Mouse (Mus musculus) skeletal muscle tissue, adult 2 months (tissue): ENCODE data around the gene Sec22c.

Experiments used
- DNase-seq: peaks from one replicate; pipeline ENCODE4 v3.0.0-alpha.2; 2012; ENCODE audit warnings: low read depth, low spot score

Sec22c gene

DNA sequence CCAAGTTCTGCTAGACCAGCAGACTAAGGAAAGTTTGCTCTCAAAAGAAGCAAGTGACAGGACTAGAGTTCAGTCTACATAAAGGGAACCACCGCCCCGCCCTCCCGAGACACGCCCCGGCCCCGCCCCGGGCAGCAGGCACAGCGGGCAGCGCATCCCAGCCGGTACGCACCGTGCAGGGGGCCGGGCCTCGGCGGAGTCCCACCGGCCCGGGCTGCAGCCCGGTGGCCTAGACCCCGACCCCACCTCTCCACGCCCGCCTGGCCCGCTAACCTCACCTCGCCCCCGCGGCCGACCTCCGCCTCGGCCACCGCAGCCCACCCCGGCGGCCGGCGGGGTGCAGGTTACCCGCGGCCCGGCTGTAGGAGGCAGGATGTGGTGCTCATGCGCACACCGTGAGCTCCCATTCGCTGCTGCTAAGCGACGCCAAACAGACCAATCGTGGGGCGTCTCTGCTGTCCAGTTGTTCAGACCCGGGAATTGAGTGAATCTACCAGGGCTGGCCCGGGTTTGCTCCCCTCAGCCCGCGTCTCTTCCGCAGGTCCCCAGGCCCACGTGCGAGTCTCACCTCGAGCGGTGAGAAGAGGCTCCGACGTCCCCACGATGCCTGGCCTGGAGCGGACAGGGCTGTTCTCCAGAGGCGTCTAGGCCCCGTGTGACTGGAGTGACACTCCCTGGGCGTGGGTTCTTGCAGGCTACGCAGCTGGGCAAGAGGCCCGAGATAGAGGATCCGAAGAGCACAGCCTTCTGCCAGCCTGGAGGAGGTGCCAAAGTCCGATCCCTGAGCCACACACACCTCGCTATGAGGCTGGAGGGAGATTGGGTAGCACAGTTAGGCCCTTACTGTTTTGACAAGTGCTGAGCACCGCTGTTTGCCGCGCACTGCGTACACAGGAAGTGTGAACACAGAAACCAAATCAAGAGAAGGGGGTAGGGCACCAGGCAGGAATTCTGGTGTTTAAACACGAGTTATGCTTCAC, at the start of gene Sec22c:
Gene Sec22c, minus strand, starts transcription at position 845 of the 980 bp plus-strand sequence.
- peak; percentile 91 for DNase-seq

DNA sequence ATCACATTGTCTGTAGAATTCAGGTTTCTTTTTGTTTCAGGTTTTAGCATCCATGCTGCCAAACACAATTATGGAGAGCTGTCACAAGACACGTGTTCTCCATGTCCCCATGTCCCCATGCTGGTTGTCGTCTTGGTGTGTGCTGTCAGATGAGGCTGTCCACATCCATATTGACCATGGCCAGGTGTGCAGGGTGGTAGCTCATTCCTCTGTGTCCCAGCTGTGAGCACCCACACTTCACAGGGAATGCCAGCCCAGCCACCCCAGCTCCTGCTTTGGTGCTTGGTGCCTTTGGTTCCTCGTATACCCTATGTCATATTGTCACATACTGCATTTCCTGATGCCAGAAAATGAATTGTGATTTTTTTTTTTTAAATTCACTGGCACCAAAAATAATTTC, 49.3 kb upstream of the Sec22c start:
- no peak for DNase-seq

DNA sequence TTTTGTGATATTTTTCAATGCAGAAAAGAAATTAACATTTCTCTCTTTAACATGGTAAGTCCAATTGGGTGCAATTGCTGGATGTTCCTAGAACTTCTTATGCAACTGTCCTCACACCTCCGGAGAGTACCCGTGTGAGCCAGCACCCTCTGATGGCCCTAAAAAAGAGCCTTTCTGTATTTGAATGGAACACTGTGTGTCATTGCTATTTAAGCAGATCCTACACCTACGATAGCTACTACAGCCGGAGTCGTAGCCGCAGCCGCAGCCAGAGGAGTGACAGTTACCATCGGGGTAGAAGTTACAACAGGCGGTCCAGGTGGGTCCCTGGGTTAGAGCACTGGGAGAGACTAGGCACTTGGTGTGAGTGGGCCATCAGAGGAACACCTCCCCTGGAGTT, 47.5 kb upstream of the Sec22c start:
- DNase-seq: no peak

DNA sequence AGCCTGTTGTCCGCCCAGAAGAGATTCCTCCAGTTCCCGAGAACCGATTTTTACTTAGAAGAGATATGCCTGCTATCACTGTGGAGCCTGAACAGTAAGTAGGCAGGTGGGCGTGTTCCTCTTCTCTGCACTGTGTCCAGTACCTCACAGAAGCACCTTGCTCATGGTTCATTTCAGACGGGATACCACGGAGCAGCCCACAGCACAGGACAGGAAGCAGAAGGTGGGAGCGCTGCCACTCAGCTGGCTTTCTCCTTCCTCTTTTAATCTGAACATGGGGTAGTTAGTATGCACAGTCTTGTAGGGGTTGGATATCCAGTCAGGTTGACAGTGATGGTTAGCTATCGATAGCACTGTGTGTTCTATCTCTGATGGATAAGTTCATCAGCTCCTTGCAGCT, 38.8 kb upstream of the Sec22c start:
- DNase-seq: no peak

DNA sequence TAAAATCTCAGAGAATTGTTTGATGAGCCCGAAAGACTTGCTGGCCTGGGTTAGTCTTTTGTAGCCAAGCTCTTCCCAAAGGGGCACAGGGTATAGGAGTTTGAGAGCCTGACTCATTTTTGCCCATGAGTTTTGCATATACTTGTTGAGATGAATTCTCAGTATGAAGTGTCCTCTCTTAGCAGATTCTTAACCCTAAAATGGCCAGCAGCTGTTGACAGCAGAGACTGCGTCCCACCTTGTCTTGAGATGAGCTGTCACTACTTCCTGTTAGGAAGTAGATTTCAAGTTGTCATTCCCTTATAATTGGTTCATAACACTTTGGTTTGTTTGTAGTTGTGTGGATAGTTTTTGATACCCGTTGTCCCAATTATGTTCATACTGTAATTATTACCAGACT, 35.9 kb upstream of the Sec22c start:
- DNase-seq: no peak

DNA sequence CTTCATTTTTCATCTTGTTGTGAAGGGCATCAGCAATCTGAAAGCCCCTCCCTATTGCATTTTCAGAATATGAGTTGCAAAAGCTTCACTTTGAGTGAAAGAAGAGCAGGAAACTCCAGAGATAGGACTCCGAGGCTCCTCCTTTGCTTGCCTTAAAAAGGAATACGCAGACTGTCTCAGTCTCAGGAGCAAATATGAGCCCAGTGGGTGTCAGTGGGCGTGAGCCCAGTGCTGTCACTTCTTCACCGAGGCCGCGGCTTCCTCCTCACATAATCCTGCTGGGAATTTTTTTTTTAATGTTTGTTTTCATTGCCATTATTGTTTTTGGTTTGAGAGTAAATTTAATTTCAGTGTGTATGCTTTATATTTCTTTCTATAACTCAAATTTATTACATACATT, 35.2 kb upstream of the Sec22c start:
- no peak for DNase-seq

DNA sequence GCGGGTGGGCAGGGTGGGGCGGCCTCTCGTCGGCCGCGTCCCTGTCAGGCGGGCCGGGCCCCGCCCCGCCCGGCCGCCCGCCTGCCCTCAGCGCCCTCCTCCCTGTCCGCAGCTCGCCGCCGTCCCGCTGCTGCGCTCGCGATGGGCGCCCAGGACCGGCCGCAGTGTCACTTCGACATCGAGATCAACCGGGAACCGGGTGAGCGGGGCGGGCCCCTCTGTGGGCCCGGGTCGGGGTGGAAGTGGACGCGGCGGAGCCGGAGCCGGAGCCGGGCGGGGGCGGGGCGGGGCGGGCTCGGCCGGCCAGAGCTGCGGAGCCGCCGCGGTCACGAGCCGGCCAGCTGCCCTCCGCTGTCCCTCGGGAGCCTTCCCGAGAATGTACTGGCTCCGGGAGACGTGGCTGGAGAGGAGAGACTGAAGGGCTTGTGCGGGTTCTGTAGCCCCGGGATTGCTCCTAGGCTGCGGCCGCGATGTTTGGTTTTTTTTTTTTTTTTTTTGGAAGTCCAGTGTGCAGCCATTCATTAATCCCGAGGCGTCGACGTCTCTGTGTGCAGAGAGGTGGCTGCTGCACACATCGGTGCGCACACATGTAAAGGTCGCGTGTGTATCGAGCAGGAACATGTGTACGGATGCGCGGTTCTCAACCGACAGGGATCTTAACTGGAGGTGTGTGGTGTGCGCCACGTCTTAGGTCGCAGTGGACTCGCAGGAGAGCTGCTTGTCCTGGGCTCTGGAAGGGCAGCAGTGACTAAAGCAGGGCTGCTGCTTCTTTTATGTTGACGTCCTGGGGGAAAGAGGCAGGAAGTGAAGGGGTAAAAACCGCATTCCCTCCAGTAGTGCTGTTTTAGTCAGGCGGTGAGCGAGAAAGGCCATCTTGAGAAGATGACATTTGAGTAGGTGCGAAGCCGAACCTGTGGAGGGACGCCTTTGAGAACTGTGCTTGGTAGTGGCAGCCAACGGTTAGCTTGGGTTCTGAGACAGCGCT, 14.3 kb upstream of the Sec22c start:
- DNase-seq: peak; percentile 59

DNA sequence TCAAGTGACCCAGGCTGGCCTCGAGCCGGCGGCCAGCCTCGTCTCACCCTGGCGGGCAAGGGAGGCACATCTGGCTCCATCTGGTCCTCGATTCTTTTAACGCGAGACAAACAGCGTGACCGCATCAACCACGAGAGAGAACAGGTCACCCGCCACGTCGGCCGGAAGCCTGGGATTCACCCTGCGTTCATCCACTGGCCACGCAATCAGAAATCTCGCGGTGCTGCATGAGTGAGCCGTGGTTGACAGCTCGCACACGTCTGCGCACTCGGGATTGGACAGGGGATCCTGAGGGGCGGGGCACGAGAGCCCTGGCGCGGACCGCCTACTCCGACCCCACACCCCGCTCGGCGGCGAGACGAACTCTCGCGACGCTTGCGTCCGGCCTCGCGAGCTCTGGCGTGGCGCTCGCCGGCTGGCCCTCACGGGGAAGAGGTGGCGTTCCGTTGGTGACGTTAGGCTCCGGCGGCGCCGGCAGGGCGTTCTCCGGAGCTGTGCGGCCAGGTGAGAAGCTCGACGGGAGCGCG, 13.6 kb upstream of the Sec22c start, which contains the start of gene Nktr:
Gene Nktr, plus strand, starts transcription at position 378 of the 527 bp plus-strand sequence.
- DNase-seq: peak; percentile 99

DNA sequence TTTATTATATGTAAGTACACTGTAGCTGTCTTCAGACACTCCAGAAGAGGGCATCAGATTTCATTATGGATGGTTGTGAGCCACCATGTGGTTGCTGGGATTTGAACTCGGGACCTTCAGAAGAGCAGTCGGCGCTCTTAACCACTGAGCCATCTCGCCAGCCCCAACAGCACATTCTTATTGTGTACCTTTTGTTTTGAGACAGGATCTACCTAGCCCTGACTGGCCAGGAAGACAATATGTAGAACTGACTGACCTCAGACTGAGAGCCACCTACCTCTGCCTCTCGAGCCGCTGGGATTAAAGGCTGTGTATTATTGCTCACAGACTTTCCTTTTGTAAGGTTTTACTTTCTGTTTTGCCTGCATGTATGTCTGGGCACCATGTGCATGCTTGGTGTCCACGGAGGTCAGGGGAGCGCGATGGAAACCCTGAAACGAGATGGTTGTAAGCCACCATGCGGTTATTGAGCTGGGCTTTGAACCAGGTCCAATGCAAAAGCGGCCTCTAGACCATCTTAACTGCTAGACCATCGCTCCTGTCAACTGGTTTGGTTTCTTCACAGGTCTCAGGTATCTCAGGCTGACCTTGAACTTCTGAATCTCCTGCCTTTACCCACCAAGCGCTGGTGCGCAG, 12.9 kb upstream of the Sec22c start:
- no peak for DNase-seq

DNA sequence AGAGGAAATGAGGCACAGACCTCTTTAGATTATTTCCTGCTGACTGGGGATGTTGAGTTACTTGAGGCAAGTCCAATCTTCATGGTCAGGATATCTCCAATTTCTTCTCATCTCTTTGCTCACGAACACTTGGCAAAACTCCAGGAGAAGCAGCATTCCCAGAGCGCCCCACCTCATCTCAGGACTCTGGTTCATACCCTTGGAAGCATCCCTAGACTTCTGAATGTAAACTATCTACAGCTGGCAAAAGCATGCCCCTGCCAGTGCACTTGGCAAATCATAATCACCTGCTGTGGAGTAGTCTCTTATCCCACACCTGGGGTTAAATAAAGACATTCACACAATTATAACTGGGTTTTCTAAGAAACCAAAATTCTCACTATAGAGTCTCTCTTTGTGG, 11.8 kb upstream of the Sec22c start:
- no peak for DNase-seq

DNA sequence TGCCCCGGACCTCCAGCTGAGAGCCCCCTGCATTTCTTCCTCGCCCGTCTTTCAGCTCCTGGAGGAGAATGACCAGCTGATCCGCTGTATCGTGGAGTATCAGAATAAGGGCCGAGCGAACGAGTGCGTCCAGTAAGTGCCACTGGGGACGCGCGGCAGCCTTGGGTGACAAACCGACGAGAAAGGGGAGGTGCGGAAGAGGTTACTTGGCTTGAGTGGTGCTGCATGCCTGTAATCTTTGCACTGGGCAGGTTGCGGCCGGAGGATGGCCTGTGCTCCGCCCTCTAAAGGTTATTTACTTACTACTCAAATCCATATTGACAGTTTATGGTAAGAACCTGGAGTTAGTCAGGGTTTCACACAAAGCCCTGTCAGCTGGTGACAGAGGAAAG, 5.3 kb upstream of the Sec22c start:
- DNase-seq: no peak

DNA sequence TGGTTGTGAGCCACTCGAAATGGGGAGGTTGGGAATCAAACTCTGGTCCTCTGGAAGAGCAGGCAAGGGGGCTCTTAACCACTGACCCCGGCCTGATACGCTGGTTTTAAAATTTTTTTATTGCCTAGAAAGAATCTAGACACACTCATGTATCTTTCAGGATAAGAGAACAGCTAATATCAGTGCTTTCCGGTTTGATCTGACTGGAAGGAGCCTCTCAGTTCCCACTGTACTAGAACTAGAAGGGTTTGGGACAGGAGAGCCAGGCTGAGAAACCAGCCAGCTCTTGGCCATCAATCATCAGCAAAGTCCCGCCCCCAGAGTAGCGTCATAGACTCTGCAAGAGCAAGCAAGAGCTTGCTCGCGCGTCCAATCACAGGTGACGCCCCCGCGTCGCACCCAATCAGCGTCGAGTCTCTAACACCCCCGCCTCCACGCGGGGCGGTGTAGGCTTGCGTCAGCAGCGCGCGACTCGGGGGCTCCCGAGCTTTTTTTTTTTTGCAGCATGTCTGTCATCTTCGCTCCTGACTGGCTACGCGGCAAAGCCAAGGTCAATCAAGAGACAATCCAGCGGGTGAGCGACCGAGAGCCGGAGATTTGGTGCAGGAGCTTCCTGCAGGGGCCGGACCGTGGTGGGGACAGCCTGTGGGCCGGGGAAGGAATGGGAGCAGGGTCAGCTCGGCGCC, 4.8 kb upstream of the Sec22c start, which contains the start of gene Ss18l2:
Gene Ss18l2, plus strand, starts transcription at position 432 of the 686 bp plus-strand sequence.
- DNase-seq: peak; percentile 100

DNA sequence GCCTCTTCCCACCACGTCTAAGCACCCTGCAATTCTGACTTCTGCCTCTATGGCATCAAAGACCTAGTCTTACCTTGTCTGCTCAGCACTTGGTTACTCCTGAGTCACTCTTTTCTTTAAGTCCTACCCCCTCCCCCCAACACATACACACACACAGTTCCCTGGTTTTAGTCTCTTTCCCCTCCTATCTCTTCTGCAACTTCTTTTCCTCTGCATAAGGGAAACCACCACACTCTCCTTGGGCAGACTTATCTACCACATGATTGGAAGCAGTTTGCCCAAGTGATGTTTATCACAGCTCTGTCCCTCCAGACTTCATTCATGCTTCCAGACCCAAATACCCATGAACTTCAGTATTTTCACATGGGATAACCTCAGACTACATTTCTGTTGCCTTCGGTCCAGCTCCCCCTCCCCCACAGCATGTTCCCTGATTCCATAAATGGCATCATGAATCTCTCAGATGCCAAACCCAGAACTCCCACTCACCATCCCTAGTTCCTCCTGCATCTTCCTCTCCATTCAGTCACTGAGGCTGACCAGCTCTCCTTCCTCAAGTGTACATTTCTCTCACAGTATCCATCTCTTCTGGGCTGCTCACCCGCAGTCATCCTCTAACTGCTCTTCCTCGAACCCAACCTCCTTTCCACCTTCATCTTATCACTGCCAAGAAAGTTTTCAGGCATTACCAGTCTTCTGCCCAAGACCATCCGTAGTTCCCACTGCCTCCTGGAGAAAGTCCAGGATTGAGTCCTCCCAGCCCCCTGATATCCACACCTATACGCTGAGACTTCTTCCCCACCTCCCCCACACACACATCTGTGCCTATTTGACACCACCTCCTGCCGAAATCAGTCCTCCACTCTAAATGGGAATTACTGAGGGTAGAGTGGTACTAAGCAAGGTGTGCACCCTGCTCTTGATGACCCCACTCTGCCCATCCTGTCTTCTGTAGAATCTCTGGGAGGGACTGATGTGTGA, 3.5 kb upstream of the Sec22c start:
- no peak for DNase-seq

DNA sequence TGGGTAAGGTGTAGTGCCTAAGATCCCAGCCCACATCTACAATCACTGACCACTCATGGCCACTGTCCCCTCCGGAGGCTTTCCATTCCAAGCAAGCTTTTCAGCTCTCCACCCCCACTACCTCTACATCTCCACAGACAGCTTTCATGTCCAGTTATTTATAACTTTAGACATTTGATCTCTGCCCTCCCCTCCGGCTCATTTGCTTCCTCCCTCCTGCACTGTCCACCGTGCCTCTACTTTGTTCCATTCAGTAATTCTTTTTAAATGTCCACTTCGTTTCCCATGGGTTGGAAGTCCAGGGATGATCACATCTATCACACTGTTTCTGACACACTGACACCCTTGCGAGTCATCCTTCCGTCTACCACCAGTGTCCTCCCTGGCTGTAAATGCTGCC, 2.5 kb upstream of the Sec22c start:
- no peak for DNase-seq

DNA sequence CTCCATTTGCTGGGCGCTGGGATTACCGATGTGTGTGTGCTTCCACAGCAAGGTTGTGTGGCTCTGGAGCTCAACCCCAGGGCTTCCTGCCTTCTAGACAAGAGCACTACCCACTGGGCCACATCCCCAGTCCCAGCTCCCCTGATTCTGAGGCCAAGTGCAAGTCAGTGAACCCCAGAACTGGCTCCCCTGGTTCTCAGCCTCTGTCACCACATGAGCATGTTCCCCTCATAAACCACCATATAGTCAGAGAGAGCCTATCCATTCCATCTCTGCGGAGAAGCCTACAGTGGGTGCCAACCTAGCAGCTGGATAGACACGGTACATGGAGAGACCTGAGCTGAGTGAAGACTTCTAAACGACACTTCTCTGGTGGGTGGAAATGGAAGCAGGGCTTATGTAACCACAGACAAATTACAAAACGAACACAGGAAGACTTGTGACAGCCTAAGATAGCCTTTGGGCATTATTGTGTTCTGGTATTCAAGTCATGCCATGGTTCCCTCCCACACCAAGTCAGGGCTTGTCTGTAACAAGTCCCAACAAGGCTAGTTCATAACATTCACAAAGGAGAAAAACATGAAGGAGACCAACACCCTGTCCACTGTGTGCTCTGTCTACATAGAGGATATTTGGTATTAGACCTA, 862 bp upstream of the Sec22c start:
- DNase-seq: no peak

DNA sequence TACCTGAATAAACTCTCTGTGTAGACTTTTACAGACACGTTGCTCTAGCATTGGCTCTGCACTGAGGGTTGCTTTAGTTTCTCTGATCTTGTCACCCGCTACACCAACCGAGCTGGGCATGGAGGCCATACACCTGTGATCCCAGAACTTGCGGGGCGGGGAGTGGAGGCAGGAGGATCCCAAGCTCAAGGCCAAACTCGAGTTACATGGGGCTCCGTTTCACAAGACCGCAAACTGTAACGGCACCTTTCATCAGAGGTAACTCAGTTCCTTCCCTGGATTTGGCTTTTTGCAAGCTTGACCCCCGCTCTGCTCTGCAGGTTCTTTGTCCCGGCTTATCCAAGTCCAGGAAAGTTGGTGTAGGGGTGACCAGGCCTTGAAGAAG, 1.0 kb downstream of the Sec22c start:
- no peak for DNase-seq

DNA sequence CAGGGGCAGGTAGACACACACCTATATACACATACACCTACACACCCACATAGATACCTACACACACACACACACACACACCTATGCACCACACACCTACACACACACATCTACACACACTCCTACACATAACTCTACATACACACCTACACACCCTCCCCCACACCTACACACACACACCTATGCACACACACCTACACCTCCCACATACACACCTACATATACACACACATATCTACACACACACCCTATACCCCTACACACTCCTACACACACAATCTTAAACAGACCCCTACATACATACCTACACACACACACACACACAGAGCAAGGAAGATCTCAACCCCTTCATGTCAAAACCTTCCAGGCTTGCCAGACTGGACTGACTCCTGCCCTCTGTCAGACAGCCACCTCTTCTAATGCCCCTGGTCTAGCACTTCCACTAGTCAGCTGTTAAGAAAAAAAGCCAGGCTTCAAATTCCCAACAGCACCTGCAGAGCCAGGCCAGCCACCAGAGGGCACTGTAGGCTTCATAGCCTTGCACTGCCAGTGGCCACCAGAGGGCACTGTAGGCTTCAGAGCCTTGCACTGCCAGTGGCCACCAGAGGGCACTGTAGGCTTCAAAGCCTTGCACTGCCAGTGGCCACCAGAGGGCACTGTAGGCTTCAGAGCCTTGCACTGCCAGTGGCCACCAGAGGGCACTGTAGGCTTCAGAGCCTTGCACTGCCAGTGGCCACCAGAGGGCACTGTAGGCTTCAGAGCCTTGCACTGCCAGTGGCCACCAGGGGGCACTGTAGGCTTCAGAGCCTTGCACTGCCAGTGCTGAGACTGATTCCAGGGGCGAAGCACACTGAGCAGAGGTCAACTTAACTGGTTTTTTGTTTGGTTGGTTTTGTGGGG, 7.9 kb downstream of the Sec22c start:
- peak; percentile 76 for DNase-seq

DNA sequence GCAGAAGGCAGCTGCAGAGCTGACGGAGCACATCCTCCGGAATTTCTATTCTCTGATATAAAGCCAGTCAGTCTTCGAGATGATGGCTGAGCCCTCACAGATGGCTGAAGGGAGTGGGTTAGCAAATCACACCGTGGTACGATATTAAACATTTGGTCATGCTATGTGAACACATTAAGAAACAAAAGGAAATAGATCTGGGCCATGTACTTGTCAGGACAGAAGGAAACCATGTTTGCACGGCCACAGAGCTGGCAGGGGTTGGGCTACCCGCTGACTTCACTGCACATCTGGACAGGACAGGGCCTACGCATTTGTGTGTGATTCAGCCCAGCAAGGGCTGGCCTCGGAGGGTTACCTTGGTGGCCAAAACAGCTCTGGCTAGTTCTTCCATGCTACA, 8.7 kb downstream of the Sec22c start:
- DNase-seq: no peak
